Mouse (Mus musculus): ENCODE results near the gene Klf12.
"Not testable (repeated sequence)": the region's sequence is repeated elsewhere in the genome, so short reads cannot be mapped to it uniquely, and the experiment has no call there.

Gene Klf12

DNA sequence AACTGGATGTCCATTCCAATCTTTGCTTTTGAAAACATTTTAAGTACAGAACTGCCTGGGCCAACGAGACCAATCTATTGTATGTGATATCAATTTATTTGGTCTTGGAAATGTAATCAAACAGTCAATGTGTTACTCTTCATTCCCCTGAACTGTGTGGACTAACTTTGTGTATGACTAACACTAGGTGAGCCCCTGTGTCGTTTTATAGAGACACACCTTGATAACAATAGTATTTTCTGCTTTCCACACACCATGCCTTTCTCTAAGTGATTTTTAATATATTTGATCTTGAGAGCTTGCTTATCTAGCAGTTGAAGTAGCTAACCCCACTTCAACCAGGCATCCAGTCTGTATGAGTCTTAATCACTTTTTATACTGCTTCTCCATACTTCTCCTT is 398.0 kb downstream of the Klf12 start:
- DNase-seq (ENCODE audit: low read depth, low spot score): no peak

DNA sequence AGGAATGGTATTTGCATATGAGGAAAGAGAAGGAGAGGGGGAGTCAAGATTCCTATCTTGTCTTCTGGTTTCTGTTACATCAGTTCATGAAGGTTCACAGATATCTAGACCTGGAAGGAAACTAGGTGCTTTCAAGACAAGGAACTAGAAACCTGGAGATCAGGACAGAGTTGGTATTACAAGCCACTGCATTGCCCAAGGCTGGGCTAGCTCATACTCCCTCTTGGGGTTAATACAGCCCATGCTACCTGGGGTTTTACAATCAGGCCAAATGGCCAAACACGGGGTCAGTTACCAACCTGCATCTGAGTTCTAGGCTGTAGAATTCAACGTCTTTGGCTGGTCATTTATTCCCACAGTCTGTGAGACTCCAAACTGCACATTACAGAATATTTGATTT is 398.9 kb downstream of the Klf12 start:
- no peak for DNase-seq (ENCODE audit: low read depth, low spot score)

DNA sequence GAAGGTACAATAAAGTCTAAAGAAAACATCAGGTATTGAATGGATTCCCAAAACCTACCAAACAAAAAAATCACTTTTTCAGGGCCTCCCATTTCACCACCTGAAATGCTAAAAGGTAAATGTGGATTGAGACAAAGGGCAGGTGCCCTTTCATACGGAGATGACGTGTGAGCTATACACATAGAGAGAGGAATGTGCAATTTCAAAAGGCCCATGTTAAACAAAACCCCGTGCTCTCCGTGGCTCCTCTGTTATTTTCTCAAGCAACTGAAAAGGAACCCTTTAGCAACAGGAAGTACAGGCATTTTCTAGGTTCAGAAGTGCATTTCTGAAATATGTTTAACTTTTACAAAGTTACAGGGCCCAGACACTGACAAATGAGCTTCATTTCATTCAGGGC is 399.4 kb downstream of the Klf12 start:
- no peak for DNase-seq (ENCODE audit: low read depth, low spot score)

GRCm38 (mm10) chr14:99876791-99877578 is 407.5 kb downstream of the Klf12 start:
- no peak for DNase-seq (ENCODE audit: low read depth, low spot score)

DNA sequence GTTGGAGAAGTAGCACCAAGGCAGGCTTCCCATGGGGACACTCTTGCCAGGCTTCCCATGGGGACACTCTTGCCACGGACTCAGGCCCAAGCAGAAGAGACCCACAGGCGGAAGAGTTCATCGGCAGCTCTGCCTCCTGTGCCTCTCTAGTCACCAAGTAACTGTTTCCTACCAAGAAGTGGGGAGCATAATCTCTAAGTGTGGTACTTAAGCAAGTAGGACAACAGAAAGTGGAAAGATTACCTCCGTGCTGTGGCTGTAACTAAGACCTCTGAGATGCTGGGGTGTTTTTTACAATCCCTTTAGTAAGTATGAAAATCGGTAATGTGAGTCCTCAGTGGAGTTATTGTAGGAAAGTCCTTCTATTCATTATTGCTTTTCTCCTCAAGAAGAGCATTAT is 410.8 kb downstream of the Klf12 start:
- DNase-seq (ENCODE audit: low read depth, low spot score): no peak

DNA sequence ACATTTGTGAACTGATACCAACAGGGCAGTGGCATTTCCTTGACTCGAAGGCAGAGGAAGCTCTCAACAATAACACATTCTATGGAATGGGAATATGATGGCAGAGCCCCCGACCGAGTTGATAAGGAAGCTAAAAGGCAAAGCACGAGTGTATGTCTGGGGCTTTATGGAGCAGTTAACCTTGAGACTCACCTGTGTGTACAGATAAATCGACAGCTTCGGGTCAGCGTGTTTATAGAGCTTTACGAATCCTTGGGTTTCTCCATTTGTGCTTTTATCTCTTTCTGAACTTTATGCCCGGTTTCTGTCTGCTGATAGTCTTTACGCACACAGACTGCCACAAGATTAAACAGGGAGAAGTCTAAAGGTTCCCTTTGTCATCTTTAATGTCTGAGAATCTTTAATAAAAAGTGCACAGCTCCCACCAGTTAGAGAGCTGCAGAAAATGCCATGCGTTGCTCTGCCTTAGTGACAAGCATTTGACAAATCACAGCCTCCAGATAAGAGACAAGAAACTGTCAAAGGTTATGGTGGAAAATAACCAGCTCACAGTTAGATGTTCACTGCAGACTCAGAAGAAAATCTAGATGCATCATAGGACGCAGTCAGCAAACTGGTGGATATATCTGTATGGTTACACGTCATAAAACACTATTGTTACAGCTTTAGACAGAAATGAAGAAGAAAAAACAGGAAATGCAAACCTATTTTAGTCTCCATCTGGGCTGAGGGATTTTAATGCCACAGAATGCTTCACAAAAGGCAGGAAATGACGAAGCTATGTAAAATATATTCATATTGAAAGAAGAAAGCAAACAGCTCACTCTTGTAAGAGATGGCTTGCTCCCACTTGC is 428.1 kb downstream of the Klf12 start:
- no peak for DNase-seq (ENCODE audit: low read depth, low spot score)

DNA sequence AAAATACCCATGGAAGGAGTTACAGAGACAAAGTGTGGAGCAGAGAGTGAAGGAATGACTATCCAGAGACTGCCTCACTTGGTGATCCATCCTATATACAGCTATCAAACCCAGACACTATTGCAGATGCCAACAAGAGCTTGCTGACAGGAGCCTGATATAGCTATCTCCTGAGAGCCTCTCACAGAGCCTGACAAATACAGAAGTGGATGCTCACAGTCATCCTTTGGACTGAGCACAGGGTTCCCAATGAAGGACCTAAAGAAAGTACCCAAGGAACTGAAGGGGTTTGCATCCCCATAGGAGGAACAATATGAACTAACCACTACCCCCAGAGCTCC is 430.0 kb downstream of the Klf12 start:
- not testable (repeated sequence) for DNase-seq (ENCODE audit: low read depth, low spot score)

- not testable (repeated sequence) for DNase-seq (ENCODE audit: low read depth, low spot score)
Observed at GRCm38 (mm10) chr14:99853769-99854466, 430.6 kb downstream of the Klf12 start.

GRCm38 (mm10) chr14:99850350-99850749 is 434.1 kb downstream of the Klf12 start:
- no peak for DNase-seq (ENCODE audit: low read depth, low spot score)

- no peak for DNase-seq (ENCODE audit: low read depth, low spot score)
Observed at GRCm38 (mm10) chr14:99847502-99847901, 437.0 kb downstream of the Klf12 start.

DNA sequence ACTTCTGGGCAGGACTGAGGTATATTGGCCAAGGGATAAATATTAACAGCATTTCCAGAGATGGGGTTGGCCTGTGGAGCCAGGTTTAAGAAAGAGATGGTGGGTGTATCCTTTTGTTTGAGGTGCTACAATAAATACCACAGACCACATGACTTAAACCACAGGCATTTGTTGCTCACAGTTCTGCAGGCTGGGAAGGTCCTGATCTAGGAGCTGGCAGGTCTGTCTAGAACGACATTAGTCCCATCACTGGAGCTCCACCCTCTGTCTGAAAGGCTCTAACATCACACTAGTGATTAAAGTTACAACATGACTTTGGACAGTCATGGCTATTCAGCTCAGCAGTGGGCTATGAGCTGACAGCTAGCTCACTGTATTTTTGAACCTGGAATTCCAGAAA is 457.8 kb downstream of the Klf12 start:
- DNase-seq (ENCODE audit: low read depth, low spot score): no peak
